Mouse (Mus musculus) 416B (cell line): Measurements from ENCODE around the gene E130116L18Rik.
A peak's percentile ranks its signal among the peaks of the same experiment; 100 is the strongest.
"Not testable (repeated sequence)": the region's sequence is repeated elsewhere in the genome, so short reads cannot be mapped to it uniquely, and the experiment has no call there.

ENCODE experiments used
- DNase-seq: peaks from one replicate; pipeline ENCODE4 v3.0.0; 2011; ENCODE audit warnings: low read depth

E130116L18Rik gene

DNA sequence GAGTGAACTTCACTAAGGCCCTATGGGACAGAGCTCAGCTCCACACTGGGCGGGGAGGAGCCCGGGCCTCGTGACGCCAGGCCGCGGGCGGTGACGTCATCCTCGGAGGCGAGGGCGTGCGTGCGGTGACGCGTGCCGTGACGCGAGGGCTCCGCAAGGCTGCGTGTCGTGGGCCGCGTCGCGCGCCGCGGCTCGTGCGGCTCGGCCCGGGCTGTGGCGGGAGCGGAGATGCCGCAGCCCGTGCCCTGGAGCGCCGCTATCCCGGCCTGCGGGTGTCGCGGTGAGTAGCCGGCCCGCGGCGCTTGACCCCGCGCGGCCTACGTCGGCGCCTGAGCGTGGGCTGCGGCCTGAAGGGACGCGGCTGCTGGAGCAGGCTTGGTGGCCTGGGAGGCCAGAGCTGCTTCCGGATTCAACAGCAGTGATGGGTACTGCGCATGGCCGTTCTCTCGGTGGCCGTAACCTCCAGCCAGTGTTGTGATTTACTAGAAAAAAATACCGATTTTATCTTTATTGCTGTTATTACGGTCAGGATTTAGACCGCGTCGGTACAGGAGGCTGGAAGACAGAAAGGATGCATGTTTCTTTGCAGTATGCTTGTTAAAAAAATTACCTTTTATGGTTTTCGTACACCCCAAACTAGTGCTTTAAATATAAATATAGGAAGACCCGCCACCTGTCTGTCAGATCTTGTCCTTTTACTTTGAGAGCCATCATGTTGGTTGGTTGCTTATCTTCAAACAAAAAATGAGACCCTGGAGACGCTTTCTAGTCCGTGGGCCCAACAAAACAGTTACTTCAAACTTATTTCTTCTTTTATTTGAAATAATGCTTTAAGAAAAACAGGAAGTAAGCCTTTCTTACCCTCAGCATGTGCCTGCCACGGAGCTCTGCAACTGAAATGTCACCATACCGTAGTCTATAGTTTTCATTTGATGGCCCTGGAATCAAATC, at the start of gene E130116L18Rik:
TSS of gene E130116L18Rik (minus strand) at position 402 of the 951 bp plus-strand sequence.
- DNase-seq: no peak

DNA sequence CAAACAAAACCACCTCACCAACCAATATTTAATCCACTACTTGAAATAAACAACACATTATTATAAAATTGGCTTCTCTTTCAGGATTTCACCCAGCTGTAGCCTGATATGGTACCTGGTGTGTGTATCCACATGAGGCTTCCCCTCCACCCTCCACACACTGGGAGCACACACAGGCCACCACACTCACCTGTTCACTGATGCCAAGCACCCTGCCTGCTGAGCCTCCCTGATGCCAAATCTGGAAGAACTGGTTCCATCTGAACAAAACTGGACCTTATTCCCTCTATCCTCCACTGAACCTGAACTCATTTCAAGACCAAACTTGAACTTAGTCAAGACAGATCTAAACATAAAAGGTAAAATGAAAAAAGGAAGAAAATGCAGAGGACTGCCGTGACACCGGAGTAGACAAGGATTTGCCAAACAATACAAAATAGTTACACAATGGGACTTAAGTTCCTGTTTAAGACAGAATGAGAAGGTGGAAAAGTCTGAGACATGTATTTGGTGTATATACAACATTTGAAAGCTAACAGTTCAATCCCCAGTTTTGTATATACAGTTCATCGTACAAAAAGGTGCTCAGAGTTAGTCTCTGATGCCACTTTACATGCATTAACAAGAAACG, 45.4 kb upstream of the E130116L18Rik start:
- no peak for DNase-seq

DNA sequence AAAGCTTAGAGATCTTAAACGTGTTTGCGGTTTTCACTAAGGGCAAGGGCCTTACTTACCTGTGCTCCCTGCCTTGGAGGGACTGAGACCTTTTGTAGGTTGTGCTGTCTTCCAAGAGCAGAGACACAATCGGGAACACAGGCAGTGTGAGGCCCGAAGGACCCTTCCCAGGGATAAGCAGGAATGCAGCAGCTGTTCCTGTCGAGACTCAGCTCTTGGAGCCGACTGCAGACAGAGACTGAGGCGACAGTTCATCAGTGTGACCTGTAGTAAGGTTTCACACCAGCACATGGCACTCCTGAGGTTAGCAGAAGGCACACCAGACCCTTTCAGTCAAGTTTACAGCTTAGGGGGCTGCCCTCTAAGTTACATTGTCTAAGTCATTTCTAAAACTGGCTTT, 39.3 kb upstream of the E130116L18Rik start:
- DNase-seq: no peak

DNA sequence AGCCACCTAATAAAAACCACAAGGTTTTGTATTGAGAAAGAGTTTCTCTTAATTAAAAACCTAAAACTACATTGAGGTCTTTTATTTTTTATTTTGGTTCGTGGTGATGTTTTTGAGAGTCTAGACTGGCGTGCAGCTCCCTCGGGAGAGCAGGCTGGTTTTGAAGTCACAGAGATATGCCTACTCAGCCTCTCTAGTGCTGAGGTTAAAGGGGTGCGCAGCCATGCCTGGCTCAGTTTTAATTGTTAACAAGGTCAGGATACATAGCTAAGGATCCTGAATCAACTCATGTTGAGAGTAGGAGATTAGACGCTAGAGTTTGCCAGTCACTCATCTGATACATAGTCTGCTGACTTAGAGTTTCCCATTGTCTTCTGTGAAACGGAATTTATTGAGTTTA, 38.5 kb upstream of the E130116L18Rik start:
- no peak for DNase-seq

DNA sequence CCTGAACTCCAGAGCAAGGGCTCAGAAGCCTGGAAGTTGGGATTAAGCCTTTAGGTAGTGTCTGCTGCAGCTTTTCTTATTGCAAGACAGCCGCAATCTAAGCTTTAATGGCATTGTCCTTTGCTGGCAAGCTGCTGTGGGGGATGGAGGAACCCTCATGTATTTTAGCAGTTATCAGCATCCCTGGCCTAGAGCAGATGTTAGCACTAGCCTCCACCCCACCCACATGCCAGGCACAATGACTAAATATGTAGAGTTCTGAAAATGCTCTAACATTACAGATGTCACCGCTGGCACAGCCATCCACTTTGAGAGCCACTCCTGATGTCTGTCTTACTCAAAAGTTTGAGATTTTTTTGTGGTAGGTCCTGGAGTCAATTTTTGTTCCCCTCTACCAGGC, 33.7 kb upstream of the E130116L18Rik start:
- DNase-seq: no peak

DNA sequence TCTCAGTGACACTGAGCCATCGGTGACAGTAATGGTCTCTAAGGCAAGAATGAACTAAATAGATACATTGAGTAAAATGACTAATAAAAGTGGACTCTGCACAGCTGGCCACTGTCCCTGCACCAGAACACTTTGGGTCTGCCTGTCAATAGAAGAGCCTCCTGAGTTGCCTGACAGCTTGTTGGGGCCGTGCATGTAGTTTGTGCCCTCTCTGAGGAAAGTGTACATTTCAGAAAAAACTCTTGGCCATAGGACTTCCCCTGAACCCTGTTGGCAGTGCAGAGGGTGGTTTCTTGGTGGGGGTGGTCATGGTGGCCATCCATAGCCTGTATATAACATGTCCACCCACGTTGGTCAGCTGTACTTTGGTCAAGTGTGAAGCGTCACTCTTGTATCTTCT, 31.5 kb upstream of the E130116L18Rik start:
- DNase-seq: no peak

DNA sequence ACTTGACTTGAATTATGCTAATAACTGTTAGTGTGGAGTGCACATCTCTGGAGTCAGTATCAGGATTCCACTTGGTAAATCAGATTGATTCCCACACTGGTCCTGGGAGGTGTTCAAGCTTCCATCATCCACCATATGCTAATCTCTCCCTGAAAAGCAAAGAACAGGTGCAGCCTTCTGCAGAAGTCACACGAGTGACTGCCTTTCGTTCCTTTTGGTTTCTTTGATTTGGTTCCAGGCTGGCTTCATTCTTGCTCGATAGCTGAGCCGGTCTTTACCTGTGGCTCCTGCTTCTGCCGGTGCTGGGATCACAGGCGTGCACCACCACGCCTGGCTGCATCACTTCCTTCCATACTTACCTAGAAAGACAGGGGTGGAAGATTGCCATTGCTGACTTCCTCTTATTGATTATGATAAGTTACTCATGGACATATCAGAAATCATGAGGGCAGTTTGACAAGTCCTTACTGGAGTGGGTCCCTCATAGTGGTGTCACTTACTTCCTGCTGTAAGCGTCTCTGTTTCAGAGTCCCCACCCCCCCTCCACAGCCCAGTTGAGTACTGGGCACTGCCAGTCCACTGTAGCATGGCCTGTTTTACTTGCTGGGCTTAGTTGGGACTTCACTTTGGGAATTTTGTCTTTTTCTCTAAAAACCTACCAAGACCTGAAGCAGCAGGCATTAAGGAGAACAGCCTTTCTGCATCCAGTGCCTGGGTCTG, 30.0 kb upstream of the E130116L18Rik start:
- DNase-seq: no peak

DNA sequence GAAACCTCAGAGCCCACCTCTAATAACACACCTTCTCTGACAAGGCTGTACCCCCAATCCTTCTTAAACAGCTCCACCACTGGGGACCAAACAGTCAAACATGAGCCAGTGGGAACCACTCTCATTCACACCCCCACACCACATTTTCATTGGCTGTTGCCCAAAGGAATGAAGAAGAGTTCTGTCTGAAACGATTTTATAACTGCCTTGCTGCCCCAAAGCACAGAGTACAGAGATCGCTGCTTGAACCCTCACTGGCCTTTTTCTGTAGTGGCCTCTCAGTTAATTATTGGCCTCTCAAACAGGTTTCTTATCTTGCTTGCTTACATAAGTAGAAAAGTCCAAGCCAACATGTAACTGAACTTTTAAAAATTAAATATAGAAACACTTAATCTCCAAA, 29.5 kb upstream of the E130116L18Rik start:
- DNase-seq: no peak

DNA sequence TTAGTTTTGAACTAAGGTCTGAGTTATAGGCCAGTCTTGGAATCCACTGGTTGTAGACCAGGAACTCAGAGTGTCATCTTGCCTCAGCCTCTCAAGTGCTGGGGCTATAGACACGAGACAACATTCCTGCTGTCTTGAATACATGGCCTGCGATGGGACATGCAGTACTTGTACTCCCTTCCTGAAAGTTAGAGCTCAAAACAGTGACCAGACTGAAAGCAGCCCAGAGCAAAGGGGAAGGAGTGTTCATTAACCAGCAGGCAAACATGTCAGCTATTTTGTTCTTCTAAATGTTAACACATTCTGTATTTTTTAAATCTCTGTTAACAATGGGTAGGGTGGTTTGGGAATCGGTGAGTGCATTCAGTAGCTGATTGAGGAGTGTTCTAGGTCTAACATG, 24.1 kb upstream of the E130116L18Rik start:
- DNase-seq: no peak

DNA sequence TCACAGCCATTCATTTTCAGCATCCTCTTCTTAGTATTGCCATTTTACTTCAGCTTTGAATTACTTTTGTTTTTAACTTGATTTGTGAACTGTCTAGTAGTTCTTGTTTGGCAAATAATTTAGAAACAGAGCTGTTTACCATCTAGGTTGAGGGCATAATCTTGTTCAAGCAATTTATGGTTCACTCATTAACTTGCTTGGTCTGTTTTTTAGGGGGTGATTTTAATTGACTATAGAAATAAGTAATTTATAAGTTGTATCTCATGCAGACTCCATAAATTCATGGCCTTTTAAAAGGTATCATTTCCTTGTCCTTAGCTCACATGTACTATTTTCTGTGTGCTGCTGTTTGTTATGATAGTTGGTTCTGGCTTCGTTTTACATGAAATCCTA, 23.5 kb upstream of the E130116L18Rik start:
- DNase-seq: no peak

DNA sequence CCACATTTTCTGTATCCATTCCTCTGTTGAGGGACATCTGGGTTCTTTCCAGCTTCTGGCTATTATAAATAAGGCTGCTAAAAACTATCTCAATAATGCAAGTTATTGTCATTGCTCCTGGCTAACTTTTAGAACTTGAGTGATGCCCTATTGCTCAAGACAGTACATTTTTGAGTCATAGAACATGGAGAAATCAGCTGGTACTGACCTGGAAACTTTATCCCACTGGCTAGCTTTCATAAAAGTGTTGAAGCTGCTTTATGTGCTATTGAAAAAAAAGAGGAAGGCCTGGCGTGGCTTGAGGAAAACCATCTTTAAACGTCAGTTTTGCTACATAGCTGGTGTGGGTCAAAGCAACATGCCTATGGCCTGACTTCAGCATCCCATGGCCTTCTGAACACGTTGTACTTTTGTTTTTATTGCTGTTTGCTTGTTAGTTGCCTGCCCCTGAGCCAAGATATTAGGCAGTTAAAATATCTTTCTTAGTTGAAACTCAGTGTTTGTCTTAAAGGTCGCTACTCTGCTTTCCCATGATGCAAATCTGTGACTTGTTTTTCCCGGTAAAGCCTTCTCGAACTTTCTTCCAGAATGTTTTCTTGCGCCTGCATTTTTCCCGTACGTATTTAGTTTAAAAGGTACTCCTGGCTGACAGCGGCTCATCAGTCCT, 23.0 kb upstream of the E130116L18Rik start:
- DNase-seq: no peak

DNA sequence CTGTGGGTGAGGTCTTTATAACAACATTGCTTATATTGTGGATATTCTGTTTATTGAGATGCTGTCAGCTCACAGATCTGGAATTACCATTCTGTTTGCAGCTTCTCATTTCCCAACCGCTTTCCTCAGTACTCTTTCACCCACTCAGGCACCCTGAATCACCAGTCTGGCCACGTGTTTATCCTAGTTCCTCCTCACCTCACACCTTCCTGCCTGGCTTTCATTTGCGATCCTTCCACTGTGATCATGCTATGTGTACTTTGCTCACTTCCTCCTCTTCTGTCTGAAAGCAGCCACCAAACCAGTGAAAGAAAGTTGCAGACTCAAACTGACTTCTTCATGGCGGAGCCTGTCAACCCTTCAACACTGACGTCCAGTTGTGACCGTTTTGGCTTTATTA, 20.1 kb upstream of the E130116L18Rik start:
- DNase-seq: no peak

DNA sequence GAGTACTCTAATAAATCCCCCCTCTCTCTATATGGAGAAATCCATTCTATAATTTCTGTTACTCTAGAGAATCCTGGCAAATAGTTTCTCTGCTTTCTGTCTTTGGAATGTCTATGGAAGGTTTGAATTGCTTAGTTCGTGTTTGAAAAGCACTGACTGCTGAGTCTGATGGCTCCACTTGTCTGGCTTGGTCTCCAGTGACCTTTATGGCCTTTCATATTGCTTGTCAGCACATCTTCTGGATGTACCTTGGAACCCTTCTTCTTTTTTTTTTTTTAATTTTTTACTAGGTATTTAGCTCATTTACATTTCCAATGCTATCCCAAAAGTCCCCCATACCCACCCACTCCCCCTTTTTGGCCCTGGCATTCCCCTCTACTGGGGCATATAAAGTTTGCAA, 1.4 kb upstream of the E130116L18Rik start:
- DNase-seq: not testable (repeated sequence)

DNA sequence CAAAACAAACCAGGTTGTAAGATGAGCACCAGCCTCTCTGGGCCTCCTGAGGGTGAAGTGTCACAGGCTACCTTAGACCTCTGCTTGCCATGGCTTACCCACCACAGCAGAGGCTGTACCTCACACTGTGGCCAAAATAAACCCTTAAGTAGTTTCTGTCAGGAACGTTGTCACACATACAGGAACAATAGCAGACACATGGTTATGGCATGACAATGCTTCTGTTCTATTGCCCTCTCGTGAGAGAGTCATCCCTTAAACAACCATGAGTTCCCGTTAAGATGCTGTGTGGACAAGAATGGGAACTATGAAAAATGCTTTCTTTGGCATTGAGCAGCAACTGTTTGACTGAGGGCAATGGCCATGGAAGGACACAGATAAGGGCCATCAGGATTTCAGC, 1.3 kb downstream of the E130116L18Rik start, which contains the start of gene Galnt11:
TSS of gene Galnt11 (plus strand) at position 301 of the 400 bp plus-strand sequence.
- DNase-seq: no peak

DNA sequence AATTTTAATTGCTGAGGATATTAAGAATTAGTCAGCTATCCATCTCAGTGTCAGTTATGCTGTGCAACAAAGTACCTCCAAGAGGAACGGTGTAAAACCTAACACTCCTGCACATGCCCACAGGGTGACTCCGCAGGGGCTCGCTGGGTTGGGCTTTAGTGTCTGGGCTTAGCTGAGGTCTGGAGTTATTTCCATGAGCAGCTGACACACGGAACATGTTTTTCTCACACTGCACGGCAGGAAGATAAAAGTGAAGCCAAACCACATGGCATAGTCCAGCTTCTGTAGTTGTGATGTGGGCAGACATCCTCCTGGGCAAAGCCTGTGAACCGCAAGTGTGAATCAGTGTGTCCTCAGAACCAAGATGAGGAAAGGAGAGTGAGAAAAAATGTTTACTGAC, 7.9 kb downstream of the E130116L18Rik start:
- no peak for DNase-seq

DNA sequence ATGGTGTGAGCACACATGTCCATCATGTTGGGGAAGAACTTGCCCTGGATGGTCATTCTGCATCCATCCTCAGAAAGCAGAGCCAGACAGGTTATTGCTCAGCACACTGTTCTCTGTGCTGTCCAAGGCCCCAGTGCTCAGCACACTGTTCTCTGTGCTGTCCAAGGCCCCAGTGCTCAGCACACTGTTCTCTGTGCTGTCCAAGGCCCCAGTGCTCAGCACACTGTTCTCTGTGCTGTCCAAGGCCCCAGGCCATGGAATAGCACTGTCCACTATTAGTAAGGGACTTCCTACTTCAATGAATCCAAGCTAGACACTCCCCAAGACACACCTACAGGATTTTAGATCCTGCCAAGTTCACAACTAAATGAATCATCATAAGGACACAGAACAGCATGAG, 9.7 kb downstream of the E130116L18Rik start:
- not testable (repeated sequence) for DNase-seq

DNA sequence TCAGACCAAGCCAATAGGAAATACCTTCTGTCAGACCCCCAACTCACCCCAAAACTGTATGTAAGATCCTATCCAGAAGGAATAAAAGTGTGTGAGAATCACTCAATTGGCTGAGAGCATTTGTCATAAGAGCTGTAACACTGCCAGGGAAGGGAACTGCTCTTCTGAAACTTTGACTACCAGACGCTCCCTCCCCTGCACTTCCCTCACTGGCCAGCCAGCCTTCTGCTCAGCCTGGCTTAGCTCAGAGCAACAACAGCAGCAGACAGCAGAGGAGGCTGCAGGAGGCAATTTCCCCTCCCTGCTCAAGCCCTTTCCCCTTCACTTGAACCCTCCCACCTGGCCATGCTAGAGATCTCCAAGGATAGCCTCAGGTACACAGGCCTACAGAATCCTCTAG, 11.1 kb downstream of the E130116L18Rik start:
- no peak for DNase-seq

DNA sequence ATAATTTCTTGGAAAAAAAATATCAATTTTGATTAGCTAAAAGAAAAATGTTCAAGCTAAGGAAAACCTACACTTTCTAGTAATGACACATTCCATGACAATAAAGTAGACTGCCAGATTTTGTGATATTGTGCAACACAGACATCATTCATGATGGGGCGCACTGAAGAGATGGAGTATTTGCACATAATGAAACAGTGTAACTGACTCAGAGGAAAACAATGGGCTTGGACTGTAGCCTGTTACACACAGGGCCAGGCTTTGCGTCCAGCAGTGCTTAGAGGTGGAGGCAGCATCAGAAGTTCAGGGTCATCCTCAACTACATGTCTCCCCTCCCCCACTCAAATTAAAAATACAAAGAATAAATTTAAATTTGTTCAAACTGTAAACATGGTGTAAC, 32.4 kb downstream of the E130116L18Rik start:
- no peak for DNase-seq

DNA sequence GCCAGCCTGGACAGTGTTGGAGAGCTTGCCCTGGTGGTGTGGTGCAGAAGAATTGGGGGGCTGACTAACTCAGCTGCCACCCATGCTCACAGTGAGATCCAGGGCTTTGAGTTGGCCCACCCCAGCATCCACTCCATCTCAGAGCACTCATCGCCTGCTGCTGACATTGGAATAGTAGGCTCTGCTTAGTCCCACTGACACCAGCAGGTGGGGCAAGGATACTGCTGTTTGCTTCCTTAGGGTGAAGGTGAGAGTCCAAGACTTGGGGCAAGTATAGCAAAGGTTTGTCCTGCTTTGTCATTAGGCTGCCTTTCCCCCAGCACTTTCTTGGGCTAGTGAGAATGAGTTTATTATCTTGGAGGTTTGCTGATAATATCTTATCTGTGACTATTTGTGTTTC, 34.2 kb downstream of the E130116L18Rik start:
- peak; percentile 40 for DNase-seq

DNA sequence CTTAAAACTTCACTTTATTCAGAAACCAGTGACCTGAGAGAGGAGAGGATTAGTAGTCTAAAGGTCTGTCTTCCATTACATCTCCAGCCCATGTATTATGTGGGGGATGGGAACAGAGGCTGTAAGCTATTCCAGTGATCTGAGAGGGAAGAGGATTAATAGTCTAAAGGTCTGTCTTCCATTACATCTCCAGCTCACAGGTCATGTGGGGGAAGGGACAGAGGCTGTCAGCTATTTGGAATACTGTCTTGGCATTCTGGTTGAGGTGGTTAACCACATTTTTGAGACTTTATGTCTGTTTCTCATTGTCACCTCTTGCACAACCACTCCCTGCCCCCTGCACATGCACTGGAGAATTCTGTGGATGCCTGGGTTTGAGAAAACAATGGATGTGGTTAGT, 35.2 kb downstream of the E130116L18Rik start:
- peak; percentile 11 for DNase-seq

DNA sequence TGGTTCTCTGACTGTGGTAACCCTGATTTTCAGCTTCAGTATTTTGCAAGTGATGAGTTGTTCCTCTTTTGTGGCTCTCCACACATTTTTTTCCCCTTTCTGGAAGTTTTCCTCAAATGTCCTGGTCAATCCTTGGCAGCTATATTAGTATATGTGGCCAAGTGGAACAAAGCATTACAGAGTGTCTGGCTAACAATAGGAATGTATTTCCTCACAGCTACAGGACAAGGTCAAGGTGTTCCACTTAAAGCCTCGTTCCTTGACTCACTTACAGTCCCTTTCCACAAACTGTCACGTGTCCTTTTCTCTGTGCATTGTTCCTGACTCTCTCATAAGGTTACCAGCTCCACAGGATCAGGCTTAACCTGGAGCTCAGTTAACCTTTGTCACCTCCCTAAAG, 38.4 kb downstream of the E130116L18Rik start:
- no peak for DNase-seq

DNA sequence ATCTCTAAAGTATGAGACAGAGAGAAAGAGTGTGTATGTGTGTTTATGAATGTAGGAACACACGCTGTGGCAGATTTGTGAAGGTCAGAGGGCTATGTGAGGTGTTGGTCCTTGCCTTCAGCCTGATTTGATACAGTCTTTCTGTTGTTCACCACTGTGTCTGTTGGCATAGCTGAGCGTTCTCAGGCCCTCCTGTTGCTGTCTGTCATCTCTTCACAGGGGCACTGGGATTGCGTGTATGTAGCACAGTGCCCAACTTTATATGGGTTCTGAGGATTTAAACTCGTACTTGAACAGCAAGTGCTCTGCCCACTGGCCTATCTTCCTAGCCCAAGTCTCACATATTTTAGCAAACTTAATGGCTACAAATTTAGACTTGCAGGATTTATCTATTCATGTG, 39.4 kb downstream of the E130116L18Rik start:
- DNase-seq: no peak
